In genomic region chr12:88428735-88429134, GRCm38 (mm10) we compare ENCODE assay signal across 14 mouse cellular contexts.
DNase-seq lines count a peak whose midpoint lies in the region; ATAC-seq and TF ChIP-seq lines count a peak whose summit lies in the region.
"Had no signal": no experiment of that assay in that cellular context is flagged by ENCODE, and none has a peak within 500 bp of the region (broad histone marks: within the 10 kb centered on the region; RNA-seq: fewer than 3 reads in every experiment).

No protein-coding gene starts in this region.

- H3K4me3 ChIP-seq in G1E (ENCODE audit: low read depth, low read length): no peak overlapping the region
- H3K4me3 ChIP-seq in heart, embryonic 13.5 days: no peak overlapping the region
- H3K4me3 ChIP-seq in liver, embryonic 13.5 days (replicated peaks): no peak overlapping the region
- H3K4me3 ChIP-seq: erythroblast, embryonic 14.5 days; gastrocnemius, adult 2 months had no signal

- peaks cover 45% of the 10 kb centered on the region for H3K4me1 ChIP-seq in G1E (ENCODE audit: insufficient read depth, low read depth, low read length)
- H3K4me1 ChIP-seq in heart, embryonic 13.5 days: peaks cover 16% of the 10 kb centered on the region
- peaks cover 10% of the 10 kb centered on the region for H3K4me1 ChIP-seq in liver, embryonic 13.5 days (replicated peaks)

- peaks cover 73% of the 10 kb centered on the region for H3K36me3 ChIP-seq in G1E (replicated peaks)
- peaks cover 11% of the 10 kb centered on the region for H3K36me3 ChIP-seq in heart, embryonic 13.5 days
- H3K36me3 ChIP-seq in liver, embryonic 13.5 days: no peaks in the 10 kb centered on the region

- H3K4me2 ChIP-seq in heart, embryonic 13.5 days: no peak overlapping the region
- H3K4me2 ChIP-seq in liver, embryonic 13.5 days: no peak overlapping the region

- H3K9ac ChIP-seq in heart, embryonic 13.5 days: no peak overlapping the region
- no peak overlapping the region for H3K9ac ChIP-seq in liver, embryonic 13.5 days

- 23% methylated on average over 2 of the region's 2 CpGs for WGBS in heart, embryonic 13.5 days
- 27% methylated on average over 2 of the region's 2 CpGs for WGBS in liver, embryonic 13.5 days (ENCODE audit: insufficient replicate concordance)

- no peak overlapping the region for H3K27ac ChIP-seq in heart, embryonic 13.5 days (replicated peaks)
- H3K27ac ChIP-seq in liver, embryonic 13.5 days: no peak overlapping the region
- H3K27ac ChIP-seq: gastrocnemius, adult 2 months had no signal

- H3K9me3 ChIP-seq in G1E (replicated peaks): no peaks in the 10 kb centered on the region
- no peaks in the 10 kb centered on the region for H3K9me3 ChIP-seq in heart, embryonic 13.5 days
- no peaks in the 10 kb centered on the region for H3K9me3 ChIP-seq in liver, embryonic 13.5 days (replicated peaks)

- no peaks in the 10 kb centered on the region for H3K27me3 ChIP-seq in G1E (ENCODE audit: insufficient read depth, low read length)
- H3K27me3 ChIP-seq in heart, embryonic 13.5 days (replicated peaks): no peaks in the 10 kb centered on the region
- H3K27me3 ChIP-seq in liver, embryonic 13.5 days: no peaks in the 10 kb centered on the region

- DNase-seq in 416B (ENCODE audit: low read depth): peak; percentile 93
- DNase-seq in G1E (ENCODE audit: low spot score): peak; percentile 82
- DNase-seq in liver, embryonic 13.5 days: peak; percentile 14
- no peak for DNase-seq in ovary, postnatal 14 days (ENCODE audit: low spot score)
- DNase-seq in frontal cortex, adult 2 months (ENCODE audit: extremely low spot score in 1 of 2, low spot score in 1 of 2): no peak
- DNase-seq in testis, postnatal 10 days (ENCODE audit: low spot score): no peak
- DNase-seq: cerebellum, postnatal 25 days; gastrocnemius, adult 2 months; kidney, adult 11 months; layer of hippocampus, postnatal 36 days; lung, adult 2 months; right cerebral cortex, postnatal 14 days had no signal

- TF ChIP-seq CTCF in G1E (IDR thresholded peaks at IDR 0.05; ENCODE audit: low read depth, low read length): no peak

- peak; percentile 91 for ATAC-seq in G1E (ENCODE audit: extremely low read depth, insufficient number of reproducible peaks, low FRiP score, poor library complexity, severe bottlenecking)
- 0 out of 2 replicates have a peak, but pooled peaks have one; percentile 52 for ATAC-seq in heart, embryonic 13.5 days (ENCODE audit: extremely low read depth, insufficient number of reproducible peaks, low FRiP score, low TSS enrichment)
- peak; percentile 69 for ATAC-seq in liver, embryonic 13.5 days (ENCODE audit: low read depth)

Comparison
In these comparisons a context has a peak if more than half of its experiments do, and no peak if none do; other contexts are left out.
1. DNase-seq: peak in 416B (single experiment), G1E (single experiment) and liver, embryonic 13.5 days (single experiment); none in ovary, postnatal 14 days (single experiment), frontal cortex, adult 2 months (0 of 2) and testis, postnatal 10 days (single experiment).
2. Peak in every context shown above with its lines, with median percentiles within 50 percentile points of each other: ATAC-seq.